Comparison of ENCODE assay signal across 7 mouse cellular contexts in the genomic region with DNA sequence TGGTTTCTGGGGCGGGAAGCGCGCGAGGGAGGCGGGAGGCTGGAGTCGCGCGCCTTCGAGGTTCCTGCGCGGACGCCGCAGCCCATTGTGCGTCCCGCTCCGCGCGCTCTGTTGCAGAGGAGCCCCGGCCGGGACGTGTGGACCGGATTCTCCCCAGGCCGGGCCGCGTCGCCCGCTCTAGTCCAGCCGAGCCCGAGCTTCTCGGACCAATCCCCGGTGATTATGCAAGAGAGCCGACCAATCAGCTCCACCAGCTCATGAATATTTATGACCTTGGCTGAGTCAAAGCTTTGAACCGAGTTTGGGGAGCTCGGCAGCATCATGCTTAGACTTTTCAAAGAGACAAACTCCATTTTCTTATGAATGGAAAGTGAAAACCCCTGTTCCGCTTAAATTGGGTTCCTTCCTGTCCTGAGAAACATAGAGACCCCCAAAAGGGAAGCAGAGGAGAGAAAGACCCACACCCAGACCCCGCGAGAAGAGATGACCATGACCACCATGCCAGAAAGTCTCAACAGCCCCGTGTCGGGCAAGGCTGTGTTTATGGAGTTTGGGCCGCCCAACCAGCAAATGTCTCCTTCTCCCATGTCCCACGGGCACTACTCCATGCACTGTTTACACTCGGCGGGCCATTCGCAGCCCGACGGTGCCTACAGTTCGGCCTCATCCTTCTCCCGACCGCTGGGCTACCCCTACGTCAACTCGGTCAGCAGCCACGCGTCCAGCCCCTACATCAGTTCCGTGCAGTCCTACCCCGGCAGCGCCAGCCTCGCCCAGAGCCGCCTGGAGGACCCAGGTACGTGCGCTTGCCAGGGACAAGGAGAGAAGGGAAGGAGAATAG. TPM values are rescaled to one million over a fixed set of nuclear protein-coding genes. Genes with fewer than 3 reads are reported as not detected.
DNase-seq lines count a peak whose midpoint lies in the region; ATAC-seq and TF ChIP-seq lines count a peak whose summit lies in the region.

No protein-coding gene starts in this region.

- H3K4me1 ChIP-seq in ES-E14 (ENCODE audit: control insufficient read depth in 2 of 2, insufficient read depth in 2 of 2, low read length in 2 of 2, poor library complexity in 1 of 2) = peaks cover 0 to 8% of the 10 kb centered on the region in 2 experiments; a peak in 1 of 4 replicates
- peaks cover 28% of the 10 kb centered on the region for H3K4me1 ChIP-seq in forebrain, embryonic 12.5 days

- 1% methylated on average over 58 of the region's 60 CpGs for WGBS in forebrain, embryonic 12.5 days
- under 1% methylated on average over 57 of the region's 60 CpGs for WGBS in macrophage (ENCODE audit: missing documents)

- no peak for DNase-seq in ES-E14 (ENCODE audit: low read depth, low spot score)
- peak; percentile 79 for DNase-seq in adrenal gland, adult 8-10 months
- peak; percentile 74 to 78 for DNase-seq in heart, postnatal 14 days
- peak; percentile 80 to 87 for DNase-seq in kidney, postnatal 4 days
- peak; percentile 62 for DNase-seq in skeletal muscle tissue, adult 2 months (ENCODE audit: low read depth, low spot score)

- peaks cover 97% of the 10 kb centered on the region for H3K27me3 ChIP-seq in forebrain, embryonic 12.5 days

- H3K9me3 ChIP-seq in ES-E14 (ENCODE audit: control insufficient read depth, insufficient read depth, low read depth, low read length) = no peaks in the 10 kb centered on the region
- H3K9me3 ChIP-seq in forebrain, embryonic 12.5 days = no peaks in the 10 kb centered on the region

- intact Hi-C loops in heart, postnatal 14 days (cut with DNase I) = loop anchor here (2.0 to 5.0 kb wide), 2 partner anchors 15 to 77 kb away; a partner anchor contains a TSS

- H3K4me2 ChIP-seq in forebrain, embryonic 12.5 days = peak overlapping the region; percentile 61

- H3K9ac ChIP-seq in ES-E14 (ENCODE audit: insufficient read depth, low read depth, low read length, poor library complexity, severe bottlenecking) = peak overlapping the region; percentile 29; the same call in 1 of the 2 replicates
- peak overlapping the region; percentile 82 for H3K9ac ChIP-seq in forebrain, embryonic 12.5 days

- H3K79me2 ChIP-seq in macrophage (ENCODE audit: inconsistent target) = no peaks in the 10 kb centered on the region

- H3K4me3 ChIP-seq in ES-E14 (ENCODE audit: insufficient read depth in 1 of 2, low read depth in 1 of 2, low read length in 2 of 2, poor library complexity in 1 of 2, severe bottlenecking in 1 of 2) (peak overlapping the region; percentile 55 to 73), macrophage (ENCODE audit: inconsistent target) (peak overlapping the region; percentile 13; the same call in 1 of the 2 replicates)
- H3K4me3 ChIP-seq in forebrain, embryonic 12.5 days (replicated peaks) = peak overlapping the region; percentile 49

- ATAC-seq in forebrain, embryonic 12.5 days (ENCODE audit: low FRiP score) = peak; percentile 89

- H3K36me3 ChIP-seq in ES-E14 (ENCODE audit: control insufficient read depth, insufficient read depth, low read length, poor library complexity, severe bottlenecking) (no peaks in the 10 kb centered on the region), macrophage (ENCODE audit: inconsistent target) (no peaks in the 10 kb centered on the region)
- no peaks in the 10 kb centered on the region for H3K36me3 ChIP-seq in forebrain, embryonic 12.5 days (replicated peaks)

- H3K27ac ChIP-seq in ES-E14 (ENCODE audit: insufficient read depth, low read depth, low read length, poor library complexity, severe bottlenecking) = no peak overlapping the region
- H3K27ac ChIP-seq in forebrain, embryonic 12.5 days = peak overlapping the region; percentile 92
- no peak overlapping the region for H3K27ac ChIP-seq in macrophage

- in situ Hi-C loops in ES-E14 (cut with MboI; ENCODE audit: low sequenced_read_pairs in 2 of 2, unreplicated experiment in 2 of 2) = loop anchor here (10.0 to 25.0 kb wide), 3 partner anchors 1055 to 1942 kb away; a partner anchor contains a TSS

TF ChIP-seq in ES-E14, 5 proteins besides CTCF, POLR2A, EP300 and RAD21:
- TF ChIP-seq ZC3H11A (IDR thresholded peaks at IDR 0.05; ENCODE audit: borderline replicate concordance, low read depth, low read length) = no peak
- no peak for TF ChIP-seq MAFK (IDR thresholded peaks at IDR 0.05; ENCODE audit: insufficient read depth, low read depth, low read length)
- TF ChIP-seq CHD2 (IDR thresholded peaks at IDR 0.05; ENCODE audit: low read depth, low read length) = peak; percentile 89; the same call in 1 of the 2 replicates
- 0 out of 2 replicates have a peak, but pooled peaks have one; percentile 45 for TF ChIP-seq HCFC1 (IDR thresholded peaks at IDR 0.05; ENCODE audit: borderline replicate concordance, insufficient read depth, low read length)
- no peak for TF ChIP-seq ZNF384 (IDR thresholded peaks at IDR 0.05; ENCODE audit: low read depth, low read length)

RNA-seq across cellular contexts. Expression of a gene that starts 1.8 kb away (rescaled TPM):
- 0.27 and 0.32 TPM in 2 replicates for total RNA-seq in ES-E14 (2012; rRNA removed)
- total RNA-seq in adrenal gland, adult 8-10 months (2022) = under 1 TPM; 0.24 to 0.61 (median 0.42) TPM
- 207 and 300 TPM in 2 replicates for polyA plus RNA-seq in forebrain, embryonic 12.5 days (2016; fragmentation: Nextera tagmentation; extraction: Ambion mirVana)
- under 1 TPM; 0.44 to 0.60 TPM for total RNA-seq in heart, postnatal 14 days (2021)
- total RNA-seq in macrophage (2018; cell fraction: chromatin; rRNA removed) = under 1 TPM in 2 of 26 experiments, not detected in 24; 0.24 to 0.37 TPM
- total RNA-seq in macrophage (2018; cell fraction: cytosol; rRNA removed) = under 1 TPM in 1 of 26 experiments, not detected in 25; 0.05 TPM
- total RNA-seq in macrophage (2018; cell fraction: nucleus; rRNA removed) = under 1 TPM in 3 of 26 experiments, not detected in 23; 0.22 to 0.58 (median 0.24) TPM
- not detected in 3 replicates for polyA plus RNA-seq in macrophage (2018)

RNA-seq across cellular contexts. Expression of a gene that starts 16.8 kb away (rescaled TPM):
- 0.16 and 0.80 TPM in 2 replicates for total RNA-seq in ES-E14 (2012; rRNA removed)
- total RNA-seq in adrenal gland, adult 8-10 months (2022) = under 1 TPM; 0.17 to 0.38 (median 0.19) TPM
- 85.9 and 133 TPM in 2 replicates for polyA plus RNA-seq in forebrain, embryonic 12.5 days (2016; fragmentation: Nextera tagmentation; extraction: Ambion mirVana)
- total RNA-seq in heart, postnatal 14 days (2021) = not detected
- not detected for total RNA-seq in macrophage (2018; cell fraction: chromatin; rRNA removed)
- not detected for total RNA-seq in macrophage (2018; cell fraction: cytosol; rRNA removed)
- not detected for total RNA-seq in macrophage (2018; cell fraction: nucleus; rRNA removed)
- not detected in 3 replicates for polyA plus RNA-seq in macrophage (2018)

Comparison
In these comparisons a context has a peak if more than half of its experiments do, and no peak if none do; other contexts are left out.
1. H3K4me3 ChIP-seq: peak in every context shown above with its lines; median percentile 64 in ES-E14; 49 in forebrain, embryonic 12.5 days; 13 in macrophage.